Mouse (Mus musculus) neural tube, embryonic 14.5 days (tissue): ENCODE measurements around the gene Olfr1489. TPM values are rescaled to one million over a fixed set of nuclear protein-coding genes. Genes with fewer than 3 reads are reported as not detected.
"Not testable (repeated sequence)": the region's sequence is repeated elsewhere in the genome, so short reads cannot be mapped to it uniquely, and the experiment has no call there.

Experiments used
- ATAC-seq: fragments of 200-750 bp; cut with Nextera tagmentation; 2 replicates; pipeline ENCODE4 v1.8.0; 2017; ENCODE audit warnings: low read depth, mild to moderate bottlenecking, moderate TSS enrichment, moderate library complexity
- H3K27ac ChIP-seq: fragments of 300-500 bp; sonication (generic); 2 replicates; pipeline ENCODE4 v1.5.1; 2014; ENCODE audit warnings: low read depth, mild to moderate bottlenecking, control low read depth, low read length, moderate library complexity, mixed read lengths
- H3K27me3 ChIP-seq: fragments of 300-500 bp; sonication (generic); 2 replicates; pipeline ENCODE4 v1.6.1; 2014; ENCODE audit warnings: low read length; ENCODE audit not compliant: control insufficient read depth, insufficient read depth
- H3K36me3 ChIP-seq: fragments of 300-500 bp; sonication (generic); 2 replicates; pipeline ENCODE4 v1.6.1; 2014; ENCODE audit warnings: low read length, mixed read lengths; ENCODE audit not compliant: control insufficient read depth, insufficient read depth
- H3K4me1 ChIP-seq: fragments of 300-500 bp; sonication (generic); 2 replicates; pipeline ENCODE4 v1.6.1; 2014; ENCODE audit warnings: low read length; ENCODE audit not compliant: control insufficient read depth, insufficient read depth
- H3K4me2 ChIP-seq: fragments of 300-500 bp; sonication (generic); 2 replicates; pipeline ENCODE4 v1.6.1; 2014; ENCODE audit warnings: mild to moderate bottlenecking, low read depth, low read length, control low read depth
- H3K4me3 ChIP-seq: fragments of 300-500 bp; sonication (generic); 2 replicates; pipeline ENCODE4 v1.5.1; 2014; ENCODE audit warnings: low read depth, low read length, control low read depth, mixed read lengths
- H3K9ac ChIP-seq: fragments of 300-500 bp; sonication (generic); replicated peaks from 2 replicates; pipeline ENCODE4 v1.6.1; 2014; ENCODE audit warnings: low read depth, mild to moderate bottlenecking, control low read depth, low read length, mixed read lengths
- H3K9me3 ChIP-seq: fragments of 300-500 bp; sonication (generic); 2 replicates; pipeline ENCODE4 v1.6.1; 2016; ENCODE audit warnings: low read length; ENCODE audit not compliant: control insufficient read depth
- WGBS: fragments of 180-500 bp; shearing (Covaris S2); extraction: QIAGEN DNeasy Blood & Tissue Kit; methylation state at CpG from one replicate; pipeline ENCODE4 v1.1.7; 2014; 5-methylcytosine and 5-hydroxymethylcytosine counted together
- microRNA-seq: library from miRNA; unstranded; fragments of <30 nt; microRNA quantifications from one replicate; pipeline ENCODE4, GENCODE M21; 2016
- polyA plus RNA-seq: library from polyadenylated mRNA; unstranded; fragments of >200 nt; fragmentation: Nextera tagmentation; extraction: Ambion mirVana; gene quantifications from 2 replicates; pipeline ENCODE4 v1.2.1, GENCODE M21; 2014

The Olfr1489 gene
- not detected in 2 replicates for polyA plus RNA-seq

GRCm38 (mm10) chr19:13631321-13631720, at the start of gene Olfr1489:
Gene Olfr1489, plus strand, starts transcription at chr19:13631621.
- Histone ChIP-seq H3K36me3 (no peaks in the 10 kb centered on the region), H3K4me3 (no peak within 1 kb of the TSS), H3K4me2 (no peak within 1 kb of the TSS), H3K9me3 (no peaks in the 10 kb centered on the region), H3K27me3 (no peaks in the 10 kb centered on the region), H3K27ac (no peak within 1 kb of the TSS), H3K4me1 (no peaks in the 10 kb centered on the region), H3K9ac (no peak within 1 kb of the TSS)
- no peak for ATAC-seq
- WGBS: 94% methylated on average over 1 of the region's 1 CpGs

- Histone ChIP-seq H3K36me3 (no peaks in the 10 kb centered on the region), H3K9ac (no peak within 1 kb of the TSS), H3K4me2 (no peak within 1 kb of the TSS), H3K4me3 (no peak within 1 kb of the TSS), H3K9me3 (no peaks in the 10 kb centered on the region), H3K27me3 (no peaks in the 10 kb centered on the region), H3K27ac (no peak within 1 kb of the TSS), H3K4me1 (no peaks in the 10 kb centered on the region)
- 96% methylated on average over 1 of the region's 1 CpGs for WGBS
- ATAC-seq: no peak
These were observed 48.2 kb upstream of the Olfr1489 start, which contains the start of gene Olfr1484 for GRCm38 (mm10) chr19:13583211-13583610. Gene Olfr1484, plus strand, starts transcription at chr19:13583511.

- ATAC-seq, H3K36me3 ChIP-seq, H3K27me3 ChIP-seq, H3K4me1 ChIP-seq, H3K9me3 ChIP-seq, H3K4me3 ChIP-seq, H3K27ac ChIP-seq, H3K4me2 ChIP-seq, H3K9ac ChIP-seq: not testable (repeated sequence)
- 94% methylated on average over 2 of the region's 2 CpGs for WGBS
These were observed 14.3 kb upstream of the Olfr1489 start, which contains the start of gene Olfr1487 for GRCm38 (mm10) chr19:13617075-13617474. Gene Olfr1487, plus strand, starts transcription at chr19:13617375.

GRCm38 (mm10) chr19:13650791-13651190, 19.4 kb downstream of the Olfr1489 start, which contains the start of gene Olfr1490:
Gene Olfr1490, plus strand, starts transcription at chr19:13651091.
- 65% methylated on average over 1 of the region's 1 CpGs for WGBS
- no peak within 1 kb of the TSS for H3K4me2 ChIP-seq

More at GRCm38 (mm10) chr19:13650791-13651190, 19.4 kb downstream of the Olfr1489 start, which contains the start of gene Olfr1490:
- no peaks in the 10 kb centered on the region for H3K36me3 ChIP-seq
- no peak within 1 kb of the TSS for H3K27ac ChIP-seq
- no peak within 1 kb of the TSS for H3K9ac ChIP-seq
- no peaks in the 10 kb centered on the region for H3K9me3 ChIP-seq
- no peaks in the 10 kb centered on the region for H3K4me1 ChIP-seq
- ATAC-seq: no peak
- H3K27me3 ChIP-seq: no peaks in the 10 kb centered on the region
- no peak within 1 kb of the TSS for H3K4me3 ChIP-seq

Small RNA genes within 50 kb of the gene (microRNA-seq; reads per million reads assigned to microRNA genes)
- not detected for gene Gm22323
- gene Gm23931: not detected

Other genes starting within 250 kb of the Olfr1489 start
- not detected in 2 replicates for gene Olfr1469, start 223.8 kb upstream of the Olfr1489 start, polyA plus RNA-seq
- gene Olfr1471, start 188.2 kb upstream of the Olfr1489 start, polyA plus RNA-seq: not detected in 2 replicates
- gene Olfr1472, start 175.5 kb upstream of the Olfr1489 start, polyA plus RNA-seq: not detected in 2 replicates
- not detected in 2 replicates for gene Olfr1474, start 162.1 kb upstream of the Olfr1489 start, polyA plus RNA-seq
- gene Olfr1475, start 151.4 kb upstream of the Olfr1489 start, polyA plus RNA-seq: not detected in 2 replicates
- gene Olfr1477, start 131.1 kb upstream of the Olfr1489 start, polyA plus RNA-seq: not detected in 2 replicates
- not detected in 2 replicates for gene Olfr1480, start 103.7 kb upstream of the Olfr1489 start, polyA plus RNA-seq
- gene Olfr1484, start 48.1 kb upstream of the Olfr1489 start, polyA plus RNA-seq: not detected in 2 replicates
- gene Olfr1487, start 14.2 kb upstream of the Olfr1489 start, polyA plus RNA-seq: not detected in 2 replicates
- gene Olfr1490, start 19.5 kb downstream of the Olfr1489 start, polyA plus RNA-seq: not detected in 2 replicates
- not detected in 2 replicates for gene Olfr1491, start 65.6 kb downstream of the Olfr1489 start, polyA plus RNA-seq
- gene Olfr1493-ps1, start 91.7 kb downstream of the Olfr1489 start, polyA plus RNA-seq: not detected in 2 replicates
- not detected in 2 replicates for gene Olfr1494, start 108.1 kb downstream of the Olfr1489 start, polyA plus RNA-seq
- gene Olfr1495, start 133.0 kb downstream of the Olfr1489 start, polyA plus RNA-seq: not detected in 2 replicates
- gene Olfr1496, start 146.3 kb downstream of the Olfr1489 start, polyA plus RNA-seq: not detected in 2 replicates
- gene Olfr1497, start 166.6 kb downstream of the Olfr1489 start, polyA plus RNA-seq: not detected in 2 replicates
- not detected in 2 replicates for gene Olfr1499, start 187.8 kb downstream of the Olfr1489 start, polyA plus RNA-seq
- gene Olfr1500, start 198.9 kb downstream of the Olfr1489 start, polyA plus RNA-seq: not detected in 2 replicates
- not detected in 2 replicates for gene Olfr1501, start 219.1 kb downstream of the Olfr1489 start, polyA plus RNA-seq
- gene Olfr1502, start 230.2 kb downstream of the Olfr1489 start, polyA plus RNA-seq: not detected in 2 replicates